Comparison of ENCODE assay signal across 8 mouse cellular contexts in the genomic region with DNA sequence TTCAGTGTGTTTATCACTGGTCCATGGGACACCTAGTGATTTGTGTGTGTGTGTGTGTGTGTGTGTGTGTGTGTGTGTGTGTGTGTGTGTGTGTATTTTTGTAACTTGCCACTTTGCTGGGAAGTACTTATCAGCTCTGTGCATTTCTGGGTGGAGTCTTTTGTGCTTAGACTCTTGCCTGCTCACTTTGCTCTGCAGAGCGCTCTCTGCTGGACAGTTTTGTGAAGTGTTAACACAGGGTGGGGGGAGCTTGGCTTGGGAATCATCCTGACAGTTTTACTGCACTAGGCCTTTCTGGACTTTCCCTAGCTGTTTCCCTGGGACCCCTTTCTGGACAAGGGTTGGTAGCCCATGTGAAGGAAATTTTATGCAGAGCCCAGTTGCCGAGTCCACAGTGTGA. TPM values are rescaled to one million over a fixed set of nuclear protein-coding genes. Genes with fewer than 3 reads are reported as not detected.
DNase-seq lines count a peak whose midpoint lies in the region; ATAC-seq and TF ChIP-seq lines count a peak whose summit lies in the region.

No protein-coding gene starts in this region.

- ATAC-seq in midbrain, embryonic 12.5 days (ENCODE audit: low FRiP score, low read depth), result 0 out of 2 replicates have a peak, but pooled peaks have one; percentile 23
- no peak; the same call in 1 of the 2 replicates for ATAC-seq in midbrain, embryonic 16.5 days
- peak; percentile 52; the same call in 1 of the 2 replicates for ATAC-seq in forebrain, embryonic 13.5 days

- H3K36me3 ChIP-seq in midbrain, embryonic 12.5 days, result no peaks in the 10 kb centered on the region
- H3K36me3 ChIP-seq in midbrain, embryonic 16.5 days (ENCODE audit: control insufficient read depth, insufficient read depth, low read length), result no peaks in the 10 kb centered on the region
- no peaks in the 10 kb centered on the region for H3K36me3 ChIP-seq in forebrain, embryonic 13.5 days (ENCODE audit: poor library complexity, severe bottlenecking)
- no peaks in the 10 kb centered on the region for H3K36me3 ChIP-seq in liver, adult 2 months (ENCODE audit: control insufficient read depth, insufficient read depth, low read length)

- peaks cover 14% of the 10 kb centered on the region for H3K27me3 ChIP-seq in midbrain, embryonic 12.5 days
- H3K27me3 ChIP-seq in midbrain, embryonic 16.5 days (ENCODE audit: control insufficient read depth, insufficient read depth, low read depth, low read length), result peaks cover 7% of the 10 kb centered on the region; the same call in 1 of the 2 replicates
- H3K27me3 ChIP-seq in forebrain, embryonic 13.5 days, result peaks cover 19% of the 10 kb centered on the region
- no peaks in the 10 kb centered on the region for H3K27me3 ChIP-seq in liver, adult 2 months (ENCODE audit: control insufficient read depth, insufficient read depth, low read length)

- H3K9me3 ChIP-seq in midbrain, embryonic 12.5 days, result 0 out of 2 replicates have a peak, but pooled peaks cover 3% of the 10 kb centered on the region
- no peaks in the 10 kb centered on the region for H3K9me3 ChIP-seq in midbrain, embryonic 16.5 days (replicated peaks; ENCODE audit: control insufficient read depth, low read length, poor library complexity, severe bottlenecking)
- H3K9me3 ChIP-seq in forebrain, embryonic 13.5 days (replicated peaks), result no peaks in the 10 kb centered on the region; the same call in 1 of the 2 replicates

- peak; percentile 31; the same call in 1 of the 2 replicates for TF ChIP-seq CTCF in liver, adult 2 months (IDR thresholded peaks at IDR 0.05; ENCODE audit: low read depth, low read length)

- no peak overlapping the region for H3K9ac ChIP-seq in midbrain, embryonic 12.5 days (replicated peaks)
- H3K9ac ChIP-seq in midbrain, embryonic 16.5 days (ENCODE audit: low read depth, low read length), result no peak overlapping the region
- H3K9ac ChIP-seq in forebrain, embryonic 13.5 days, result no peak overlapping the region
- no peak overlapping the region for H3K9ac ChIP-seq in liver, adult 2 months (ENCODE audit: low read depth, low read length)

- H3K27ac ChIP-seq in midbrain, embryonic 12.5 days (replicated peaks), result no peak overlapping the region
- H3K27ac ChIP-seq in midbrain, embryonic 16.5 days (ENCODE audit: low read length), result no peak overlapping the region
- H3K27ac ChIP-seq in forebrain, embryonic 13.5 days, result no peak overlapping the region
- H3K27ac ChIP-seq in liver, adult 2 months (replicated peaks; ENCODE audit: insufficient read depth, low read depth, low read length), result no peak overlapping the region

- 49% methylated on average over 2 of the region's 2 CpGs for WGBS in midbrain, embryonic 12.5 days
- 41% methylated on average over 2 of the region's 2 CpGs for WGBS in midbrain, embryonic 16.5 days
- 42% methylated on average over 2 of the region's 2 CpGs for WGBS in forebrain, embryonic 13.5 days
- WGBS in liver, adult 2 months, result 60% methylated on average over 2 of the region's 2 CpGs

- H3K4me2 ChIP-seq in midbrain, embryonic 12.5 days (replicated peaks), result no peak overlapping the region
- no peak overlapping the region for H3K4me2 ChIP-seq in midbrain, embryonic 16.5 days (ENCODE audit: low read length)
- no peak overlapping the region for H3K4me2 ChIP-seq in forebrain, embryonic 13.5 days

- DNase-seq in ZHBTc4 (ENCODE audit: low read depth, low spot score), result peak; percentile 85
- DNase-seq in heart, postnatal 4 days, result peak; percentile 82
- DNase-seq in liver, adult 2 months (ENCODE audit: extremely low read depth, low read depth, low spot score), result no peak
- DNase-seq in retina, embryonic 14.5 days (ENCODE audit: low spot score), result peak; percentile 76
- DNase-seq in spleen, adult 12 weeks (ENCODE audit: low spot score), result no peak

- H3K79me2 ChIP-seq in liver, adult 2 months (ENCODE audit: control insufficient read depth, insufficient read depth, low read length), result no peaks in the 10 kb centered on the region

- H3K4me1 ChIP-seq in midbrain, embryonic 12.5 days, result 0 out of 2 replicates have a peak, but pooled peaks cover 4% of the 10 kb centered on the region
- H3K4me1 ChIP-seq in midbrain, embryonic 16.5 days (ENCODE audit: control insufficient read depth, insufficient read depth, low read length), result no peaks in the 10 kb centered on the region
- H3K4me1 ChIP-seq in forebrain, embryonic 13.5 days, result peaks cover 4% of the 10 kb centered on the region; the same call in 1 of the 2 replicates
- no peaks in the 10 kb centered on the region for H3K4me1 ChIP-seq in liver, adult 2 months (ENCODE audit: control insufficient read depth, insufficient read depth, low read length)

- no peak for TF ChIP-seq POLR2A in liver, adult 2 months (IDR thresholded peaks at IDR 0.05; ENCODE audit: extremely low read depth, insufficient read depth, low read length)

- H3K4me3 ChIP-seq in midbrain, embryonic 12.5 days, result no peak overlapping the region
- no peak overlapping the region for H3K4me3 ChIP-seq in midbrain, embryonic 16.5 days (ENCODE audit: low read depth, low read length)
- no peak overlapping the region for H3K4me3 ChIP-seq in forebrain, embryonic 13.5 days
- no peak overlapping the region for H3K4me3 ChIP-seq in liver, adult 2 months (ENCODE audit: insufficient read depth, low read depth, low read length)

RNA-seq across cellular contexts. Expression of a gene that starts 12.0 kb away (rescaled TPM):
- polyA plus RNA-seq in midbrain, embryonic 12.5 days (2016; fragmentation: Nextera tagmentation; extraction: Ambion mirVana), result 164 and 171 TPM in 2 replicates
- polyA plus RNA-seq in midbrain, embryonic 16.5 days (2015; fragmentation: Nextera tagmentation; extraction: Ambion mirVana), result 164 and 187 TPM in 2 replicates
- polyA plus RNA-seq in forebrain, embryonic 13.5 days (2015; fragmentation: Nextera tagmentation; extraction: Ambion mirVana), result 166 and 195 TPM in 2 replicates
- total RNA-seq in heart, postnatal 4 days (2021), result 10 to 100 TPM; 78.6 to 91.6 TPM
- 19.4 and 19.6 TPM in 2 replicates for total RNA-seq in liver, adult 2 months (2014; rRNA removed)
- polyA plus RNA-seq in liver, adult 2 months (2012; rRNA removed), result 14.5 and 21.7 TPM in 2 replicates

Comparison
In these comparisons a context has a peak if more than half of its experiments do, and no peak if none do; other contexts are left out.
1. DNase-seq: peak in ZHBTc4 (single experiment), heart, postnatal 4 days (single experiment) and retina, embryonic 14.5 days (single experiment); none in liver, adult 2 months (single experiment) and spleen, adult 12 weeks (single experiment).